Mouse (Mus musculus) liver, embryonic 14.5 days (tissue): ENCODE measurements around the gene Hydin.

ENCODE experiments used
- CTCF ChIP-seq: IDR thresholded peaks from 2 replicates; pipeline ENCODE4 v1.5.1; 2016; ENCODE audit warnings: antibody characterized with exemption, low read depth, control low read depth
- EP300 ChIP-seq: IDR thresholded peaks from 2 replicates; pipeline ENCODE4 v1.6.1; 2016; ENCODE audit warnings: antibody characterized with exemption, low read depth

GRCm38 (mm10) chr8:110500253-110500652 lies 233.5 kb downstream of the Hydin start:
- no peak for TF ChIP-seq CTCF
- TF ChIP-seq EP300: no peak
